Mouse (Mus musculus) MEL (cell line): ENCODE data around the gene Tmem30b. TPM values are rescaled to one million over a fixed set of nuclear protein-coding genes. Genes with fewer than 3 reads are reported as not detected.

Source experiments
- DNase-seq: peaks from one replicate; pipeline ENCODE4 v3.0.0; 2011; ENCODE audit warnings: low read depth, low spot score
- H3K27ac ChIP-seq: 2 replicates; pipeline ENCODE4 v1.5.1; 2012; ENCODE audit warnings: low read depth, mild to moderate bottlenecking, control low read depth, low read length, moderate library complexity; ENCODE audit not compliant: control insufficient read depth
- H3K27me3 ChIP-seq, 2 experiments: fragments of 150-350 bp in 1 of 2; sonication (generic) in 1 of 2; 2 replicates each; pipeline ENCODE4 v1.6.1; 2012; ENCODE audit warnings: low read length in 2 of 2, mild to moderate bottlenecking in 2 of 2, improper control_type of control experiment in 1 of 2, moderate library complexity in 1 of 2; ENCODE audit not compliant: insufficient read depth in 2 of 2, control insufficient read depth in 1 of 2
- H3K36me3 ChIP-seq, 2 experiments: 2 replicates each; pipeline ENCODE4 v1.6.1; 2012 to 2014; ENCODE audit warnings: low read length in 2 of 2, improper control_type of control experiment in 1 of 2, inconsistent platforms in 1 of 2, mild to moderate bottlenecking in 1 of 2; ENCODE audit not compliant: insufficient read depth in 2 of 2, control insufficient read depth in 1 of 2
- H3K4me1 ChIP-seq, 2 experiments: fragments of 150-350 bp in 1 of 2; sonication (generic) in 1 of 2; 2 replicates each; pipeline ENCODE4 v1.6.1; 2012; ENCODE audit warnings: low read length in 2 of 2, improper control_type of control experiment in 1 of 2, mild to moderate bottlenecking in 1 of 2; ENCODE audit not compliant: insufficient read depth in 2 of 2, control insufficient read depth in 1 of 2
- H3K4me3 ChIP-seq, 2 experiments: fragments of 150-350 bp in 1 of 2; sonication (generic) in 1 of 2; 2 replicates each; pipeline ENCODE4 v1.5.1; 2012; ENCODE audit warnings: low read depth in 2 of 2, low read length in 2 of 2, mild to moderate bottlenecking in 2 of 2, moderate library complexity in 2 of 2, control low read depth in 1 of 2, improper control_type of control experiment in 1 of 2; ENCODE audit not compliant: control insufficient read depth in 1 of 2, insufficient read depth in 1 of 2
- H3K79me2 ChIP-seq: 2 replicates; pipeline ENCODE4 v1.6.1; 2012; ENCODE audit warnings: mild to moderate bottlenecking, low read length, moderate library complexity; ENCODE audit not compliant: control insufficient read depth, poor library complexity, insufficient read depth
- H3K9ac ChIP-seq: 2 replicates; pipeline ENCODE4 v1.6.1; 2012; ENCODE audit warnings: low read depth, mild to moderate bottlenecking, control low read depth, low read length, moderate library complexity; ENCODE audit not compliant: control insufficient read depth, poor library complexity, severe bottlenecking
- H3K9me3 ChIP-seq: fragments of 150-350 bp; sonication (generic); replicated peaks from 2 replicates; pipeline ENCODE4 v1.6.1; 2012; ENCODE audit warnings: mild to moderate bottlenecking, low read length, improper control_type of control experiment, moderate library complexity; ENCODE audit not compliant: insufficient read depth
- CTCF ChIP-seq, 3 experiments: IDR thresholded peaks in 2 of 3; conservative IDR thresholded peaks in 1 of 3; 2 replicates each; pipeline ENCODE4 v1.5.1; 2011 to 2012; ENCODE audit warnings: low read length in 3 of 3, low read depth in 2 of 3, mild to moderate bottlenecking in 2 of 3, improper control_type of control experiment in 1 of 3, inconsistent platforms in 1 of 3, mixed read lengths in 1 of 3, moderate library complexity in 1 of 3; ENCODE audit not compliant: control insufficient read depth in 1 of 3, insufficient read depth in 1 of 3, poor library complexity in 1 of 3, severe bottlenecking in 1 of 3
- E2F4 ChIP-seq: IDR thresholded peaks from 2 replicates; pipeline ENCODE4 v1.6.1; 2011; ENCODE audit warnings: low read depth, low read length, improper control_type of control experiment, borderline replicate concordance
- ETS1 ChIP-seq: IDR thresholded peaks from 2 replicates; pipeline ENCODE4 v1.6.1; 2012; ENCODE audit warnings: low read depth, mild to moderate bottlenecking, inconsistent platforms, low read length, improper control_type of control experiment, moderate library complexity
- GATA1 ChIP-seq: IDR thresholded peaks from 2 replicates; pipeline ENCODE4 v1.6.1; 2011; ENCODE audit warnings: low read depth, low read length, improper control_type of control experiment
- MAX ChIP-seq: IDR thresholded peaks from 2 replicates; pipeline ENCODE4 v1.6.1; 2011; ENCODE audit warnings: low read length, improper control_type of control experiment
- MAZ ChIP-seq: IDR thresholded peaks from 2 replicates; pipeline ENCODE4 v1.6.1; 2012; ENCODE audit warnings: low read depth, mild to moderate bottlenecking, inconsistent platforms, low read length, improper control_type of control experiment
- MYC ChIP-seq: IDR thresholded peaks from 2 replicates; pipeline ENCODE4 v1.6.1; 2011; ENCODE audit warnings: low read depth, mild to moderate bottlenecking, low read length, improper control_type of control experiment, moderate library complexity
- NRF1 ChIP-seq: IDR thresholded peaks from 2 replicates; pipeline ENCODE4 v1.6.1; 2014; ENCODE audit warnings: low read depth, mild to moderate bottlenecking, inconsistent platforms, low read length, improper control_type of control experiment, moderate library complexity; ENCODE audit not compliant: poor library complexity, insufficient read depth, severe bottlenecking
- POLR2A ChIP-seq, 2 experiments: IDR thresholded peaks; 2 replicates each; pipeline ENCODE4 v1.6.1; 2011 to 2012; ENCODE audit warnings: low read length in 2 of 2, mild to moderate bottlenecking in 2 of 2, control low read depth in 1 of 2, improper control_type of control experiment in 1 of 2, low read depth in 1 of 2, moderate library complexity in 1 of 2; ENCODE audit not compliant: control insufficient read depth in 1 of 2, insufficient read depth in 1 of 2, poor library complexity in 1 of 2
- POLR2AphosphoS2 ChIP-seq: IDR thresholded peaks from 2 replicates; pipeline ENCODE4 v1.6.1; 2011; ENCODE audit warnings: low read length, improper control_type of control experiment
- RAD21 ChIP-seq: IDR thresholded peaks from 2 replicates; pipeline ENCODE4 v1.6.1; 2011; ENCODE audit warnings: mild to moderate bottlenecking, low read depth, low read length, improper control_type of control experiment
- SIN3A ChIP-seq: IDR thresholded peaks from 2 replicates; pipeline ENCODE4 v1.6.1; 2012; ENCODE audit warnings: low read length, improper control_type of control experiment, inconsistent platforms
- SMC3 ChIP-seq: IDR thresholded peaks from 2 replicates; pipeline ENCODE4 v1.6.1; 2011; ENCODE audit warnings: low read depth, low read length, improper control_type of control experiment
- TAL1 ChIP-seq: IDR thresholded peaks from 2 replicates; pipeline ENCODE4 v1.6.1; 2012; ENCODE audit warnings: mild to moderate bottlenecking, inconsistent platforms, low read length, moderate library complexity, mixed read lengths
- TBP ChIP-seq: IDR thresholded peaks from 2 replicates; pipeline ENCODE4 v1.8.0; 2011; ENCODE audit warnings: low read depth, low read length, improper control_type of control experiment
- TCF12 ChIP-seq: IDR thresholded peaks from 2 replicates; pipeline ENCODE4 v1.6.1; 2014; ENCODE audit warnings: low read depth, mild to moderate bottlenecking, inconsistent platforms, low read length, improper control_type of control experiment, moderate library complexity
- UBTF ChIP-seq: IDR thresholded peaks from 2 replicates; pipeline ENCODE4 v1.6.1; 2012; ENCODE audit warnings: low read depth, mild to moderate bottlenecking, inconsistent platforms, low read length, improper control_type of control experiment, moderate library complexity, borderline replicate concordance; ENCODE audit not compliant: insufficient read depth
- USF2 ChIP-seq, 2 experiments: IDR thresholded peaks; 2 replicates each; pipeline ENCODE4 v1.6.1; 2011 to 2012; ENCODE audit warnings: improper control_type of control experiment in 2 of 2, low read length in 2 of 2, borderline replicate concordance in 1 of 2, inconsistent platforms in 1 of 2, low read depth in 1 of 2, mild to moderate bottlenecking in 1 of 2; ENCODE audit not compliant: insufficient read depth in 1 of 2
- ZNF384 ChIP-seq: IDR thresholded peaks from 2 replicates; pipeline ENCODE4 v1.6.1; 2012; ENCODE audit warnings: low read depth, mild to moderate bottlenecking, inconsistent platforms, low read length, improper control_type of control experiment
- polyA plus RNA-seq, 2 experiments: library from polyadenylated mRNA; stranded (reverse) in 1 of 2; unstranded in 1 of 2; fragments of >175 nt in 1 of 2; fragments of >200 nt in 1 of 2; gene quantifications; 2 replicates each; pipeline versions ENCODE4 v1.2.1 to v1.2.4; 2012; ENCODE audit warnings: low replicate concordance in 2 of 2, low read depth in 1 of 2; ENCODE audit not compliant: insufficient read length in 2 of 2, insufficient read depth in 1 of 2, missing spikeins in 1 of 2
- total RNA-seq: library from RNA; depleted of rRNA; stranded (reverse); fragments of 300-350 nt; gene quantifications from 2 replicates; pipeline ENCODE4 v1.2.3, GENCODE M21; 2012

The Tmem30b gene
- total and polyA plus RNA-seq, 3 experiments: not detected

DNA sequence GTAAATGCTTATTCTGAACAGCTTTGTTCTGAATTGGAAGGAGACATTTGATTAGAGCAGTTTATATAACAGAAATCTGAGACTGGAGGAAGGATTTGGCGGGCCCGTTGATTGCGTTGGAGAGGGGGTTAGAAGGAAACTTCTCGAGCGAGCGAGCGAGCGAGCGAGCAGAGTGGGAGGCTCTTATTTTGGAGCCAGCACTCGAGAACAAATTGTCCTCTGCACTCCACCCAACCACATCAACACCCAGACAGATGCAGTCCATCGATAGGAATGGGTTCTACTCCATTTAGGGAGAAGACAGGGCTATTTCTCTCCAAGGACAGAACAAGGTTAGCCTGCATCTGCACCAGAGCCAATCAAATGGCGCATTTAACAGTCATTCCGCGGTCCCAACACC lies 39.1 kb downstream of the Tmem30b start:
- H3K9me3 ChIP-seq: no peaks in the 10 kb centered on the region
- H3K27me3 ChIP-seq: peaks cover 0 to 3% of the 10 kb centered on the region in 2 experiments; a peak in 3 of 4 replicates
- H3K4me3 ChIP-seq: no peak overlapping the region
- no peak for DNase-seq
- H3K79me2 ChIP-seq: no peaks in the 10 kb centered on the region
- H3K27ac ChIP-seq: no peak overlapping the region
- no peak overlapping the region for H3K9ac ChIP-seq
- H3K4me1 ChIP-seq: no peaks in the 10 kb centered on the region
- TF ChIP-seq SIN3A (no peak), POLR2A (IDR thresholded peaks at IDR 0.05; ENCODE audit: control insufficient read depth in 1 of 2, insufficient read depth in 1 of 2, low read depth in 1 of 2, low read length in 2 of 2, poor library complexity in 1 of 2) (no peak), POLR2AphosphoS2 (no peak), ZNF384 (no peak), NRF1 (no peak), GATA1 (no peak), TCF12 (no peak), CTCF (IDR thresholded peaks at IDR 0.05 in 2 of 3, conservative IDR thresholded peaks at IDR 0.05 in 1 of 3; ENCODE audit: control insufficient read depth in 1 of 3, insufficient read depth in 1 of 3, low read depth in 2 of 3, low read length in 3 of 3, poor library complexity in 1 of 3, severe bottlenecking in 1 of 3) (no peak), MAZ (no peak), UBTF (no peak), RAD21 (no peak), MAX (no peak), E2F4 (no peak), USF2 (IDR thresholded peaks at IDR 0.05; ENCODE audit: borderline replicate concordance in 1 of 2, insufficient read depth in 1 of 2, low read depth in 1 of 2, low read length in 2 of 2) (no peak), MYC (no peak), SMC3 (no peak), TAL1 (no peak), ETS1 (no peak)
- H3K36me3 ChIP-seq: no peaks in the 10 kb centered on the region

DNA sequence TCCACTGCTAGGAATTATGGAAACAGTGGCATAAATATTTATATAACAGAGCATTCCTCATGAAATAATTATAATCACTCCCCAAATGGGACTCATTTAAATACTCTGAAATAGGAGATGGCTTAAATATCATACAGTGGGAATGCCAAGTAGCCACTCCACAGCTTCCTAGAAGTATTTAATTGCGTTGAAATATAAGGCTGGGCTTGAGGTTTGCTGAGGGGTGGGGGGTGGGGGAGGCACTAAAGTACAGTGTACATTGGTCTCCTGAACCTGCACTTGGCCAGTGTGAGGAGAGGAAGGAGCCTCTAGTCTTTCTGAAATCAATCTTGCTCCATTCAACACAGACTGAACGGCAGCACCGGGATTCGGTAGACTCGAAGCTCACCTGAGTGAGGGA lies 39.5 kb downstream of the Tmem30b start:
- Histone ChIP-seq H3K4me1 (no peaks in the 10 kb centered on the region), H3K79me2 (no peaks in the 10 kb centered on the region), H3K36me3 (no peaks in the 10 kb centered on the region), H3K9me3 (no peaks in the 10 kb centered on the region), H3K4me3 (no peak overlapping the region), H3K27ac (no peak overlapping the region), H3K9ac (no peak overlapping the region), H3K27me3 (peaks cover 0 to 3% of the 10 kb centered on the region in 2 experiments; a peak in 3 of 4 replicates)
- no peak for TF ChIP-seq TBP
- DNase-seq: no peak
